Mouse (Mus musculus): ENCODE measurements at regions not wholly inside any gene's neighbourhood (a gene's known extent, or its start where the extent isn't known, plus 50 kb on each side); places are given as distances from the start of the nearest gene placed in this dataset.

GRCm38 (mm10) chr13:107244173-107244572 is 222.2 kb upstream of the Kif2a start:
- TF ChIP-seq MAX (IDR thresholded peaks at IDR 0.05; ENCODE audit: low read length) (no peak), POLR2A (IDR thresholded peaks at IDR 0.05; ENCODE audit: control insufficient read depth in 1 of 2, insufficient read depth in 1 of 2, low read depth in 1 of 2, low read length in 2 of 2, poor library complexity in 1 of 2) (no peak), CTCF (IDR thresholded peaks at IDR 0.05 in 2 of 3, conservative IDR thresholded peaks at IDR 0.05 in 1 of 3; ENCODE audit: control insufficient read depth in 1 of 3, insufficient read depth in 1 of 3, low read depth in 2 of 3, low read length in 3 of 3, poor library complexity in 1 of 3, severe bottlenecking in 1 of 3) (no peak), EP300 (IDR thresholded peaks at IDR 0.05; ENCODE audit: low read depth in 1 of 2, low read length in 2 of 2) (no peak), POLR2AphosphoS5 (IDR thresholded peaks at IDR 0.05; ENCODE audit: borderline replicate concordance, low read depth, low read length) (no peak), MXI1 (IDR thresholded peaks at IDR 0.05; ENCODE audit: low read depth, low read length) (no peak), ZMIZ1 (IDR thresholded peaks at IDR 0.05; ENCODE audit: low read depth, low read length) (no peak), CHD2 (IDR thresholded peaks at IDR 0.05; ENCODE audit: low read length) (no peak), POLR2AphosphoS2 (IDR thresholded peaks at IDR 0.05; ENCODE audit: low read length) (no peak), JUND (IDR thresholded peaks at IDR 0.05; ENCODE audit: low read depth, low read length) (no peak), USF1 (IDR thresholded peaks at IDR 0.05; ENCODE audit: low read depth, low read length) (no peak)
